In the genomic region with DNA sequence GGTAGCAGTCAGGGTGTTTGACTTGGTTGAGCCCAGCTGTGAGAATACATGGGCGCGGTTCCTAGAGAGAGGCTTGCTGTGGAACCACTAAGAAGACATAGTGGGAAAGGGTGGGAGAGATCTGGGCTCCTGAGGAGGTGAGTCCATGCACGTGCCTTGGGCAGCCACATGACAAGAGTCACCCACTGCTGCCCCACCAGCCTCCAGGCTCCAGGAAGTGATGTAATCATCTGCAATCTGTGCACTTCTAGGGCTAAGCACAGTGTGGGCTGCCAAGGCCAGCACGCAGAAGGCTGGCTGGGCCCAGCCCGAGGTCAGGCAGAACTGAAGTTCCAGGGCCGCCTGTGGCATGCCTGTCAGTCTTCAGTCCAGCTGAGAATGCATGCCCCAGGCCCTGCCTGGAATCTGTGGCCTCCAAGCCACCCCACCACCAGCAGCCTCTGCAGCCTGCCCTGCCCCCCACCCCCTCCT, we compare ENCODE assay signal across 9 mouse cellular contexts. TPM values are rescaled to one million over a fixed set of nuclear protein-coding genes. Genes with fewer than 3 reads are reported as not detected.
DNase-seq lines count a peak whose midpoint lies in the region; ATAC-seq and TF ChIP-seq lines count a peak whose summit lies in the region.
"Had no signal": no experiment of that assay in that cellular context is flagged by ENCODE, and none has a peak within 500 bp of the region (broad histone marks: within the 10 kb centered on the region; RNA-seq: fewer than 3 reads in every experiment).

No protein-coding gene starts in this region.

- TF ChIP-seq EP300 in CH12.LX (IDR thresholded peaks at IDR 0.05; ENCODE audit: low read length), result no peak

- peak; percentile 30; the same call in 1 of the 2 replicates for TF ChIP-seq POLR2A in CH12.LX (IDR thresholded peaks at IDR 0.05; ENCODE audit: low read depth, low read length)
- peak; percentile 17; the same call in 1 of the 2 replicates for TF ChIP-seq POLR2A in lung, adult 2 months (IDR thresholded peaks at IDR 0.05; ENCODE audit: borderline replicate concordance, extremely low read depth, low read depth, low read length)

- no peaks in the 10 kb centered on the region for H3K9me3 ChIP-seq in CH12.LX (replicated peaks; ENCODE audit: low read length)
- H3K9me3 ChIP-seq in heart, embryonic 13.5 days, result no peaks in the 10 kb centered on the region
- H3K9me3 ChIP-seq: embryonic facial prominence, embryonic 13.5 days had no signal

- 25% methylated on average over 6 of the region's 6 CpGs for WGBS in heart, embryonic 13.5 days
- WGBS in lung, adult 2 months, result 22% methylated on average over 6 of the region's 6 CpGs

- in situ Hi-C loops in CH12.LX (cut with MboI; ENCODE audit: low pct_ligation_motif_present, low pct_unique_long_range_greater_than_20kb, low sequenced_read_pairs), result no loop called here

- H3K4me3 ChIP-seq in CH12.LX (replicated peaks in 1 of 3; ENCODE audit: low read depth in 2 of 3, low read length in 2 of 3, poor library complexity in 1 of 3), result no peak overlapping the region
- no peak overlapping the region for H3K4me3 ChIP-seq in heart, embryonic 13.5 days
- H3K4me3 ChIP-seq in lung, adult 2 months (replicated peaks; ENCODE audit: extremely low read depth, low read depth, low read length), result no peak overlapping the region
- H3K4me3 ChIP-seq: embryonic facial prominence, embryonic 13.5 days had no signal

- TF ChIP-seq CTCF in CH12.LX (conservative IDR thresholded peaks at IDR 0.05 in 1 of 2, IDR thresholded peaks at IDR 0.05 in 1 of 2; ENCODE audit: low read depth in 2 of 2, low read length in 2 of 2), result no peak
- TF ChIP-seq CTCF in lung, adult 2 months (IDR thresholded peaks at IDR 0.05; ENCODE audit: insufficient read depth, low read length), result no peak

- no peak for TF ChIP-seq RAD21 in CH12.LX (IDR thresholded peaks at IDR 0.05; ENCODE audit: low read depth, low read length)

- H3K36me3 ChIP-seq in CH12.LX (replicated peaks in 1 of 2; ENCODE audit: control insufficient read depth in 1 of 2, insufficient read depth in 1 of 2, low read length in 1 of 2), result peaks cover 10 to 67% of the 10 kb centered on the region in 2 experiments
- H3K36me3 ChIP-seq in heart, embryonic 13.5 days, result peaks cover 60% of the 10 kb centered on the region

- dilution Hi-C loops in CH12.LX (cut with MboI; ENCODE audit: extremely low pct_ligation_motif_present, extremely low pct_unique_long_range_greater_than_20kb, low sequenced_read_pairs), result no loop called here

- DNase-seq in cerebellum, adult 11-12 months, result peak; percentile 56
- DNase-seq in cerebellum, adult 9-10 months, result no peak
- DNase-seq in CH12.LX (ENCODE audit: extremely low read depth), result no peak
- peak; percentile 55 for DNase-seq in lung, adult 2 months
- DNase-seq in thymus, postnatal 10 days (ENCODE audit: low spot score in 2 of 2), result no peak
- no peak for DNase-seq in left cerebral cortex, postnatal 14 days (ENCODE audit: low spot score in 2 of 2)
- no peak for DNase-seq in right cerebral cortex, postnatal 36 days (ENCODE audit: low spot score in 2 of 2)

- ATAC-seq in heart, embryonic 13.5 days (ENCODE audit: extremely low read depth, insufficient number of reproducible peaks, low FRiP score, low TSS enrichment), result peak; percentile 49; the same call in 1 of the 2 replicates

- H3K79me2 ChIP-seq in CH12.LX (replicated peaks; ENCODE audit: control insufficient read depth, extremely low read depth, insufficient read depth, poor library complexity, severe bottlenecking), result peaks cover 17% of the 10 kb centered on the region; the same call in 1 of the 2 replicates

- H3K9ac ChIP-seq in CH12.LX (ENCODE audit: insufficient read depth, low read depth), result peak overlapping the region; percentile 38
- H3K9ac ChIP-seq in heart, embryonic 13.5 days, result peak overlapping the region; percentile 55
- H3K9ac ChIP-seq: embryonic facial prominence, embryonic 13.5 days had no signal

- no peaks in the 10 kb centered on the region for H3K27me3 ChIP-seq in CH12.LX (replicated peaks)
- H3K27me3 ChIP-seq in heart, embryonic 13.5 days (replicated peaks), result no peaks in the 10 kb centered on the region
- H3K27me3 ChIP-seq: embryonic facial prominence, embryonic 13.5 days had no signal

- intact Hi-C loops in left cerebral cortex, postnatal 14 days (cut with DNase I), result no loop called here

- H3K4me1 ChIP-seq in CH12.LX (ENCODE audit: control insufficient read depth in 1 of 2, insufficient read depth in 2 of 2), result peaks cover 50 to 76% of the 10 kb centered on the region in 2 experiments
- H3K4me1 ChIP-seq in heart, embryonic 13.5 days, result peaks cover 97% of the 10 kb centered on the region
- peaks cover 54% of the 10 kb centered on the region for H3K4me1 ChIP-seq in lung, adult 2 months (ENCODE audit: control insufficient read depth, insufficient read depth, low read length)

- peak overlapping the region; percentile 96 for H3K27ac ChIP-seq in CH12.LX (ENCODE audit: insufficient read depth, low read depth)
- peak overlapping the region; percentile 92 for H3K27ac ChIP-seq in heart, embryonic 13.5 days (replicated peaks)
- H3K27ac ChIP-seq: embryonic facial prominence, embryonic 13.5 days had no signal

- no peak overlapping the region for H3K4me2 ChIP-seq in CH12.LX (ENCODE audit: insufficient read depth, low read depth, poor library complexity, severe bottlenecking)
- H3K4me2 ChIP-seq in heart, embryonic 13.5 days, result no peak overlapping the region
- H3K4me2 ChIP-seq: embryonic facial prominence, embryonic 13.5 days had no signal

TF ChIP-seq in CH12.LX, 34 proteins besides CTCF, POLR2A, EP300 and RAD21:
- TF ChIP-seq SMC3 (IDR thresholded peaks at IDR 0.05; ENCODE audit: low read depth, low read length), result no peak
- TF ChIP-seq MEF2A (IDR thresholded peaks at IDR 0.05; ENCODE audit: borderline replicate concordance, low read depth, low read length), result no peak
- peak; percentile 98 for TF ChIP-seq BHLHE40 (IDR thresholded peaks at IDR 0.05; ENCODE audit: low read depth, low read length)
- TF ChIP-seq TCF12 (IDR thresholded peaks at IDR 0.05; ENCODE audit: low read depth, low read length), result 0 out of 2 replicates have a peak, but pooled peaks have one; percentile 45
- TF ChIP-seq KAT2A (IDR thresholded peaks at IDR 0.05; ENCODE audit: insufficient replicate concordance, low read length), result no peak
- TF ChIP-seq MXI1 (IDR thresholded peaks at IDR 0.05; ENCODE audit: low read depth, low read length), result 0 out of 2 replicates have a peak, but pooled peaks have one; percentile 28
- no peak for TF ChIP-seq NELFE (IDR thresholded peaks at IDR 0.05; ENCODE audit: low read depth, low read length)
- peak; percentile 45 for TF ChIP-seq USF1 (IDR thresholded peaks at IDR 0.05; ENCODE audit: low read depth, low read length)
- peak; percentile 84 for TF ChIP-seq MAX (IDR thresholded peaks at IDR 0.05; ENCODE audit: low read length)
- TF ChIP-seq HCFC1 (IDR thresholded peaks at IDR 0.05; ENCODE audit: low read depth, low read length), result no peak
- TF ChIP-seq MYC (IDR thresholded peaks at IDR 0.05; ENCODE audit: low read depth, low read length), result peak; percentile 86; the same call in 1 of the 2 replicates
- TF ChIP-seq UBTF (IDR thresholded peaks at IDR 0.05; ENCODE audit: low read depth, low read length), result no peak
- TF ChIP-seq ETS1 (conservative IDR thresholded peaks at IDR 0.05; ENCODE audit: low read depth, low read length), result peak; percentile 72
TF ChIP-seq in CH12.LX: peak in this region for 7.

RNA-seq across cellular contexts. Expression of a gene that starts 46.3 kb away (rescaled TPM):
- 9.6 and 11.1 TPM in 2 replicates for total RNA-seq in CH12.LX (2012; rRNA removed)
- 2.0 and 3.7 TPM in 2 replicates for total RNA-seq in CH12.LX (2014; rRNA removed)
- polyA plus RNA-seq in CH12.LX (2012; ENCODE audit: insufficient read length, low read depth), result 31.9 and 45.8 TPM in 2 replicates
- 25.1 and 25.7 TPM in 2 replicates for polyA plus RNA-seq in heart, embryonic 13.5 days (2015; fragmentation: Nextera tagmentation; extraction: Ambion mirVana)
- polyA plus RNA-seq in lung, adult 2 months (2012; rRNA removed), result 51.6 and 52.6 TPM in 2 replicates
- total RNA-seq in left cerebral cortex, postnatal 14 days (2021), result 10 to 100 TPM; 86.2 to 98.9 TPM

Comparison
In these comparisons a context has a peak if more than half of its experiments do, and no peak if none do; other contexts are left out.
1. DNase-seq: peak in cerebellum, adult 11-12 months (single experiment) and lung, adult 2 months (single experiment); none in cerebellum, adult 9-10 months (single experiment), CH12.LX (single experiment), thymus, postnatal 10 days (0 of 2), left cerebral cortex, postnatal 14 days (0 of 2) and right cerebral cortex, postnatal 36 days (0 of 2).